ENCODE assay signal across 16 mouse cellular contexts in the genomic region with DNA sequence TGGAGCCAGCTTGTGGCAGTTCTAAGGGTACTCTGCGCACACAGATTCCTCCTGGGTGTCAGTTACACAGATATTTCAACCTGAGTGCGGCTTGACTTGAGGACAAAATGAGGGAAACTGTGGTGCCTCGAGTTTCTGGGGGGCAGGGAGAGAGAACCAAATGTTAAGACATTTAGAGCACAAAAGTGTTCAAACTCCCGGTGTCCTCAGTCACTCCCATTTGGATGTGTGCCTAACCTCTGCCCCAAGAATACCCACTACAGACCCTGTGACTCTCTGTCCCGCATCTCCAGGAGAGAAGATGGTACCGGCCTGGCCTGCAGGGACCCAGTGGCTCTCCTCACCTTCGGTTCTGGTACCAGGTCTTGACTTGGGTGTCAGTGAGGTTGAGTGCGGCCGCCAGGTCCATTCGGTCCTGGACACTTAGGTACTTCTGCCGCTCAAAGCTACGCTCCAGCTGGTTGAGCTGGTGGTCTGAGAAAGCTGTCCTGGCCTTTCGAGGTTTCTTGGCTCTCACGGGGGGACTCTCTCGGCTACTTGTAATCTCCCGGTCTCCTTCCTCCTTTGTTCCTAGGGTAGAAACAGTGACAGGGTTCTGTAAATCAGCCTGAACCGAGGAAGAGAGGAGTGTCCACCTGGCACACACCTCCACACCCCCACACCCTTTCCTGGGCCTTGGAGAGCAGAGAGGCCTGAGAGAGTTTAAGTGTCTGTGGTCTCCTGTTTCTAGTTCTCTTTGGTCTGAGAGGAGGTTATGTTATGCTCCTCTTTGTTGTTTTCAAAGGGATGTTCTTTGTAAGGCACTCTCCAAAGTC. TPM values are rescaled to one million over a fixed set of nuclear protein-coding genes. Genes with fewer than 3 reads are reported as not detected.
DNase-seq lines count a peak whose midpoint lies in the region; ATAC-seq lines count a peak whose summit lies in the region.
"Had no signal": no experiment of that assay in that cellular context is flagged by ENCODE, and none has a peak within 500 bp of the region (broad histone marks: within the 10 kb centered on the region; RNA-seq: fewer than 3 reads in every experiment).

No protein-coding gene starts in this region.

- peaks cover 46% of the 10 kb centered on the region for H3K4me1 ChIP-seq in forebrain, embryonic 13.5 days
- H3K4me1 ChIP-seq in limb, embryonic 11.5 days (ENCODE audit: control insufficient read depth, insufficient read depth, low read length), result peaks cover 29% of the 10 kb centered on the region
- peaks cover 8% of the 10 kb centered on the region; the same call in 1 of the 2 replicates for H3K4me1 ChIP-seq in neural tube, embryonic 14.5 days (ENCODE audit: control insufficient read depth, insufficient read depth, low read length)

- peak overlapping the region; percentile 34 for H3K9ac ChIP-seq in forebrain, embryonic 13.5 days
- no peak overlapping the region for H3K9ac ChIP-seq in limb, embryonic 11.5 days (ENCODE audit: low read length)
- H3K9ac ChIP-seq in neural tube, embryonic 14.5 days (replicated peaks; ENCODE audit: low read depth, low read length), result 0 out of 2 replicates have a peak overlapping the region, but pooled peaks have one; percentile 13
- H3K9ac ChIP-seq: heart, embryonic 13.5 days; liver, embryonic 15.5 days had no signal

- H3K27ac ChIP-seq in forebrain, embryonic 13.5 days, result 0 out of 2 replicates have a peak overlapping the region, but pooled peaks have one; percentile 8
- H3K27ac ChIP-seq in limb, embryonic 11.5 days (replicated peaks; ENCODE audit: low read depth, low read length), result no peak overlapping the region
- H3K27ac ChIP-seq in neural tube, embryonic 14.5 days (ENCODE audit: low read depth, low read length), result no peak overlapping the region
- H3K27ac ChIP-seq: heart, embryonic 13.5 days; liver, embryonic 15.5 days; macrophage had no signal

- no peak for ATAC-seq in forebrain, embryonic 13.5 days
- ATAC-seq in limb, embryonic 11.5 days (ENCODE audit: insufficient number of reproducible peaks, low FRiP score, low TSS enrichment, low read depth), result no peak
- no peak for ATAC-seq in neural tube, embryonic 14.5 days (ENCODE audit: low read depth)
- no peak for ATAC-seq in erythroid progenitor cell, adult 5-6 weeks (replicated peaks; ENCODE audit: low FRiP score, poor library complexity, severe bottlenecking)

- H3K4me3 ChIP-seq in forebrain, embryonic 13.5 days, result peak overlapping the region; percentile 31
- H3K4me3 ChIP-seq in limb, embryonic 11.5 days (ENCODE audit: low read depth, low read length), result no peak overlapping the region
- H3K4me3 ChIP-seq in neural tube, embryonic 14.5 days (ENCODE audit: low read depth, low read length), result peak overlapping the region; percentile 16; the same call in 1 of the 2 replicates
- H3K4me3 ChIP-seq: heart, embryonic 13.5 days; liver, embryonic 15.5 days had no signal

- WGBS in forebrain, embryonic 13.5 days, result 1% methylated on average over 17 of the region's 17 CpGs
- WGBS in limb, embryonic 11.5 days, result 1% methylated on average over 17 of the region's 17 CpGs
- WGBS in neural tube, embryonic 14.5 days, result 1% methylated on average over 17 of the region's 17 CpGs

- H3K4me2 ChIP-seq in forebrain, embryonic 13.5 days, result peak overlapping the region; percentile 47
- no peak overlapping the region for H3K4me2 ChIP-seq in limb, embryonic 11.5 days (ENCODE audit: low read depth, severe bottlenecking)
- no peak overlapping the region for H3K4me2 ChIP-seq in neural tube, embryonic 14.5 days (ENCODE audit: low read depth, low read length)
- H3K4me2 ChIP-seq: heart, embryonic 13.5 days; liver, embryonic 15.5 days had no signal

- no peaks in the 10 kb centered on the region for H3K9me3 ChIP-seq in forebrain, embryonic 13.5 days (replicated peaks)
- no peaks in the 10 kb centered on the region for H3K9me3 ChIP-seq in limb, embryonic 11.5 days (ENCODE audit: control insufficient read depth, low read length)
- H3K9me3 ChIP-seq in neural tube, embryonic 14.5 days (ENCODE audit: control insufficient read depth, low read length), result no peaks in the 10 kb centered on the region
- H3K9me3 ChIP-seq: heart, embryonic 13.5 days; liver, embryonic 15.5 days had no signal

- H3K27me3 ChIP-seq in forebrain, embryonic 13.5 days, result peaks cover 94% of the 10 kb centered on the region
- peaks cover 91% of the 10 kb centered on the region for H3K27me3 ChIP-seq in limb, embryonic 11.5 days (ENCODE audit: control insufficient read depth, insufficient read depth, low read length)
- peaks cover 65% of the 10 kb centered on the region for H3K27me3 ChIP-seq in neural tube, embryonic 14.5 days (ENCODE audit: control insufficient read depth, insufficient read depth, low read length)

- peak; percentile 40 to 61 for DNase-seq in cerebellum, postnatal 14 days
- peak; percentile 56 for DNase-seq in limb, embryonic 11.5 days (ENCODE audit: low spot score)
- no peak for DNase-seq in frontal cortex, postnatal 10 days (ENCODE audit: low spot score in 2 of 2)
- DNase-seq in adrenal gland, postnatal 25 days, result no peak
- DNase-seq: kidney, adult 11 months; right cerebral cortex, postnatal 4 days had no signal

- H3K36me3 ChIP-seq in forebrain, embryonic 13.5 days (ENCODE audit: poor library complexity, severe bottlenecking), result no peaks in the 10 kb centered on the region
- H3K36me3 ChIP-seq in limb, embryonic 11.5 days (ENCODE audit: control insufficient read depth, insufficient read depth, low read length), result no peaks in the 10 kb centered on the region
- H3K36me3 ChIP-seq in neural tube, embryonic 14.5 days (ENCODE audit: control insufficient read depth, insufficient read depth, low read length), result no peaks in the 10 kb centered on the region
- H3K36me3 ChIP-seq: heart, embryonic 13.5 days; liver, embryonic 15.5 days had no signal

RNA-seq across cellular contexts. Expression of gene Barhl2, which starts 2.7 kb away (rescaled TPM):
- 1.8 and 5.5 TPM in 2 replicates for polyA plus RNA-seq in forebrain, embryonic 13.5 days (2015; fragmentation: Nextera tagmentation; extraction: Ambion mirVana)
- polyA plus RNA-seq in limb, embryonic 11.5 days (2014; fragmentation: Nextera tagmentation; extraction: Ambion mirVana), result not detected in 2 replicates
- polyA plus RNA-seq in neural tube, embryonic 14.5 days (2014; fragmentation: Nextera tagmentation; extraction: Ambion mirVana), result 2.6 and 2.7 TPM in 2 replicates
- not detected in 2 replicates for total RNA-seq in erythroid progenitor cell, adult 5-6 weeks (2015; ENCODE audit: low replicate concordance)
- total RNA-seq in erythroid progenitor cell, adult 5-6 weeks (2017; ENCODE audit: low replicate concordance), result not detected in 2 replicates
- not detected in 2 replicates for total RNA-seq in adrenal gland, postnatal 25 days (2021)
- total RNA-seq: gastrocnemius, adult 18-20 months; neutrophil, adult 5-6 weeks had no signal
- polyA plus RNA-seq: embryonic facial prominence, embryonic 14.5 days; heart, embryonic 13.5 days; liver, embryonic 15.5 days; macrophage; stomach, embryonic 16.5 days had no signal

Comparison
In these comparisons a context has a peak if more than half of its experiments do, and no peak if none do; other contexts are left out.
1. DNase-seq: peak in cerebellum, postnatal 14 days (2 of 2) and limb, embryonic 11.5 days (single experiment); none in frontal cortex, postnatal 10 days (0 of 2) and adrenal gland, postnatal 25 days (single experiment).